Mouse (Mus musculus) C2C12 (cell line): ENCODE measurements around the gene Fkbp5. TPM values are rescaled to one million over a fixed set of nuclear protein-coding genes. Genes with fewer than 3 reads are reported as not detected.
A peak's percentile ranks its signal among the peaks of the same experiment; 100 is the strongest.
"Not testable (repeated sequence)": the region's sequence is repeated elsewhere in the genome, so short reads cannot be mapped to it uniquely, and the experiment has no call there.

Source experiments
- H3K27me3 ChIP-seq: one replicate; pipeline ENCODE4 v1.6.1; 2011; ENCODE audit not compliant: control insufficient read depth, insufficient read depth, insufficient read length
- H3K36me3 ChIP-seq: one replicate; pipeline ENCODE4 v1.6.1; 2011; ENCODE audit not compliant: control insufficient read depth, insufficient read depth
- H3K4me3 ChIP-seq: one replicate; pipeline ENCODE4 v1.5.1; 2011; ENCODE audit warnings: mild to moderate bottlenecking, control low read depth; ENCODE audit not compliant: poor library complexity, insufficient read depth, severe bottlenecking
- H3K79me2 ChIP-seq: one replicate; pipeline ENCODE4 v1.6.1; 2011; ENCODE audit not compliant: control insufficient read depth, insufficient read depth
- H3K79me3 ChIP-seq: one replicate; pipeline ENCODE4 v1.6.1; 2011; ENCODE audit warnings: low read depth, control low read depth
- H3ac ChIP-seq: one replicate; pipeline ENCODE3; 2011; ENCODE audit warnings: low read depth; ENCODE audit not compliant: control insufficient read depth, insufficient read length
- CEBPB ChIP-seq: IDR thresholded peaks from one replicate; pipeline ENCODE4 v1.6.1; 2011; ENCODE audit warnings: low read depth, mild to moderate bottlenecking, control low read depth, moderate library complexity
- CTCF ChIP-seq: IDR thresholded peaks from one replicate; pipeline ENCODE4 v1.5.1; 2011; ENCODE audit not compliant: control insufficient read depth, insufficient read depth, insufficient read length
- FOSL1 ChIP-seq: IDR thresholded peaks from one replicate; pipeline ENCODE4 v1.8.0; 2011; ENCODE audit warnings: mild to moderate bottlenecking, low read length; ENCODE audit not compliant: poor library complexity, insufficient read depth, severe bottlenecking
- MAX ChIP-seq: IDR thresholded peaks from one replicate; pipeline ENCODE4 v1.6.1; 2011; ENCODE audit warnings: mild to moderate bottlenecking, control low read depth
- MYOD1 ChIP-seq: IDR thresholded peaks from one replicate; pipeline ENCODE4 v1.6.1; 2011; ENCODE audit warnings: low read depth; ENCODE audit not compliant: control insufficient read depth, insufficient read length
- MYOG ChIP-seq: IDR thresholded peaks from one replicate; pipeline ENCODE4 v1.6.1; 2011; ENCODE audit not compliant: control insufficient read depth, insufficient read length; ENCODE audit errors: extremely low read depth
- USF1 ChIP-seq: IDR thresholded peaks from one replicate; pipeline ENCODE4 v1.6.1; 2011; ENCODE audit warnings: low read depth, mild to moderate bottlenecking, control low read depth, moderate library complexity
- long read RNA-seq, 2 experiments: library from polyadenylated mRNA; unstranded; transcript quantifications; one replicate each; pipeline ENCODE4 v2.0.0; 2019 to 2020
- polyA plus RNA-seq: library from polyadenylated mRNA; unstranded; fragments of >200 nt; fragmentation: generic; extraction: Trizol; gene quantifications from one replicate; pipeline ENCODE4 v1.2.1, GENCODE M21; 2012; ENCODE audit warnings: missing spikeins

Fkbp5 gene
- polyA plus RNA-seq = 24.4 TPM
- long read RNA-seq, experiment 1, partial matches to known transcripts = 3 of 11 reads
- long read RNA-seq, experiment 1, other reads (novel, unspliced or antisense) = 6 of 11 reads
- long read RNA-seq, experiment 2, transcript Fkbp5-201 (11 exons, 3,543 nt) = major isoform, 16 of 22 reads
- long read RNA-seq, experiment 2, partial matches to known transcripts = 4 of 22 reads
- long read RNA-seq, experiment 2, other reads (novel, unspliced or antisense) = 2 of 22 reads

DNA sequence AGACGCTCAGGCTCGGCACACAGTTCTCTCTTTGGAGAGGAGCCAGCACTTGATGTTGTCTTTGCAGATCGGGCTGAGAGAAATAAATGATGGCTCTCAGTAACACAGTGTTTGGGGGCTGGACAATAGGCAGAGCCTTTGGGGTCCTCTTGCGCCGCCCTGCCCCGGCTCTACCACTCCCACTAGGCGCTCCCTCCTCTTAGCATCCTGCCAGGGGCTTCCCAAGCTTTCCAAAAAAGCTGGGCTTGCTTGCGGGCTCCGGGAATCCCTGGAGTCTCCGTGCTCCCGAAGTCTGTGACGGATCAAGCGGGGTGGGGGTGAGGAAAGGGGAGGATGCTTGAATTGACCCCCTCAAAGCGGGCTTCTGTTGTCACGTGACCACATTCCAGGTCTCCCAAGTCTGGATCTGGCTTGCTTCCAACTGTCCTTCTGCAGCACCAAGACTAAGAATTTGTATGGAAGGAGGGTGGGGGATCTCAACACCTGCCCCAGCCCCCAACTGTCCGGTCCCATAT lies at the start of gene Fkbp5:
TSS of gene Fkbp5 (minus strand) at position 87 of the 515 bp plus-strand sequence.
- Histone ChIP-seq H3K36me3 (no peaks in the 10 kb centered on the region), H3K79me3 (no peaks in the 10 kb centered on the region), H3ac (peak within 1 kb of the TSS; percentile 50), H3K4me3 (peak within 1 kb of the TSS; percentile 18), H3K79me2 (no peaks in the 10 kb centered on the region), H3K27me3 (no peaks in the 10 kb centered on the region)
- TF ChIP-seq CTCF = no peak
- no peak for TF ChIP-seq CEBPB
- no peak for TF ChIP-seq MAX
- no peak for TF ChIP-seq FOSL1
- TF ChIP-seq USF1 = peak; percentile 81
- no peak for TF ChIP-seq MYOG

DNA sequence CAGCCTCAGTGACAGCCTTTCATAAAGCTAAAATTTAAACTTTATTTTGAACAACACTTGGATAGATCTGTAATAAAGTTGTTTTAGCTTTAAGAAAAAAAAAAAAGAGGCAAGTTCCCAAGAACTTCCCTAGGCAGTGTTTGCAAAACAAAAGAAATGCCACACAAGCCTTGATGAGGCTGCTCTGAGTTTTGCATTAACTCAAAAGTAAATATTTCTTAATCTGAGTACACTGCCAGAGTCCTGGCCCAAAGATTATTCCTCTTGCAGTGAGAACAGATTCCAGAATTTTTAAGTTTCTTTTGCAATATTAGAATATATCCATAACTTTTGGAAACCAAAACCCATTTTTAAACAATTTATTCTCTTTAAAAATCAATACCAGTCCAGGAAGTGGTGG lies 47.9 kb upstream of the Fkbp5 start:
- no peak for TF ChIP-seq USF1
- TF ChIP-seq MYOG = no peak
- no peak for TF ChIP-seq FOSL1
- TF ChIP-seq CTCF = no peak
- TF ChIP-seq CEBPB = no peak
- no peak for TF ChIP-seq MYOD1
- no peak for TF ChIP-seq MAX
- Histone ChIP-seq H3K36me3 (no peaks in the 10 kb centered on the region), H3K79me3 (no peaks in the 10 kb centered on the region), H3ac (no peak overlapping the region), H3K79me2 (no peaks in the 10 kb centered on the region), H3K4me3 (no peak overlapping the region), H3K27me3 (peaks cover 21% of the 10 kb centered on the region)

- Histone ChIP-seq H3K4me3 (no peak overlapping the region), H3K27me3 (peaks cover 31% of the 10 kb centered on the region), H3K36me3 (no peaks in the 10 kb centered on the region), H3K79me3 (no peaks in the 10 kb centered on the region), H3ac (no peak overlapping the region), H3K79me2 (no peaks in the 10 kb centered on the region)
- TF ChIP-seq MYOG (no peak), MAX (no peak), CEBPB (no peak), FOSL1 (no peak), MYOD1 (no peak), USF1 (no peak), CTCF (no peak)
Observed at GRCm38 (mm10) chr17:28561613-28562012, 44.3 kb upstream of the Fkbp5 start.

DNA sequence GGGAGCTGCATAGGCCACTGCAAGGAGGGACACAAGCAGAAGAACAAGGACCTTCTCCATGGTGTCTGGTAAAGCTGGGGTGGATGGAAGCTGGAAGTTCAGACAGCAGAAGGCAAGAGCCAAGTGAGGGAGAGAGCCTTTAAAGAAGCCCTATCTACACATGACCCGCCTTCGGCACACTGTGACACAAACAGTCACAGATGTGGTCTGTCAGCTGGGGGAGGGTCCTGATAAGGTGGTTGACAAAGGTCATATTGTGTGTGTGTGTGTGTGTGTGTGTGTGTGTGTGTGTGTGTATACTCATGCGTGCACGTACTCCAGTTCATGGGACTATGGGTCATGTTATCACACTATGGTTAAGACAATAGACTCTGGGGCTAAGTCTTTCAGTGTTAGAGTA lies 43.3 kb upstream of the Fkbp5 start, which contains the start of gene Clps:
TSS of gene Clps (minus strand) at position 169 of the 400 bp plus-strand sequence.
- TF ChIP-seq FOSL1 (no peak), CTCF (no peak), MYOD1 (no peak), CEBPB (no peak), USF1 (no peak), MAX (no peak)
- no peak within 1 kb of the TSS for H3ac ChIP-seq
- H3K27me3 ChIP-seq = peaks cover 31% of the 10 kb centered on the region
- H3K79me3 ChIP-seq = no peaks in the 10 kb centered on the region
- H3K4me3 ChIP-seq = no peak within 1 kb of the TSS
- H3K36me3 ChIP-seq = no peaks in the 10 kb centered on the region
- no peaks in the 10 kb centered on the region for H3K79me2 ChIP-seq

- H3K27me3 ChIP-seq = peaks cover 31% of the 10 kb centered on the region
- no peak for TF ChIP-seq MYOG
- TF ChIP-seq MAX = no peak
- TF ChIP-seq MYOD1 = no peak
- no peak for TF ChIP-seq CEBPB
- TF ChIP-seq FOSL1 = no peak
- no peak for TF ChIP-seq USF1
- TF ChIP-seq CTCF = no peak
Observed at GRCm38 (mm10) chr17:28557772-28558171, 40.4 kb upstream of the Fkbp5 start.

DNA sequence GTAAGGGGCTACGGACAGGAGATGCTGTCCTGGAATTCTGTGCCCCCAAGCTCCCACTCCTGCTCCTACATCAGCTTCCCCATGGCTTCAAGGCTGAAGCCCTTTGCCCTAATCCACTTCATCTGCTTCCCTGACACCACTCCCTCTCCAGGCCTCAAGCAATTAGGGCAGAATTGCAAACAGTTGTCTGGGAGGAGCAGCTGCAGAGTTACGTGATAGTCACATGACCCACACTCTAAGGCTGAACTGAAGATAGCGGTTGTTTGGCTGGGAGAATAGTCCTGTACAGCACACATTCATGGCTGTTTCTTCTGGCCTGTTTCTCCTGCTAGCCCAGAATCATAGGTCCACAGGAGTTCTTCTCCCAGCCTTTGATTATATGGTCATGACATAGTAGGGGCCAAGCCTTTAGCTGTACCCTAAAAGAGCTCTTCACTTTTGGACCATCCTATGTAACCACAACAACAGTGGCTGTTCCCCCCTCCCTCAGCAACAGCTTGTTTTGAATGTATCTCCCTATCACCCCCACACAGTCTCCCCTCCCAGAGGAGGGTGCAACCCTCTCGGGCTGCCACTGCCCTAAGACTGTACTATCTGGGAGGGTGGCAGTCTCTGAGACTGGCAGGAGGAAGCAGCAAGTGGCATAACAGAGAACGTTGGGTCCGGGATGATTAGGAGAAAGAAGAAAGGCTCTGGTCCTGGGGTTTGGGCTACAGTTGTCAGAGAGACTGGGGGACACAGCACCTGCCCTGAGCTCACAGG lies 39.5 kb upstream of the Fkbp5 start:
- Histone ChIP-seq H3ac (no peak overlapping the region), H3K36me3 (no peaks in the 10 kb centered on the region), H3K27me3 (peaks cover 26% of the 10 kb centered on the region), H3K79me2 (no peaks in the 10 kb centered on the region), H3K4me3 (no peak overlapping the region), H3K79me3 (no peaks in the 10 kb centered on the region)
- TF ChIP-seq CEBPB (no peak), USF1 (peak; percentile 80)

More at GRCm38 (mm10) chr17:28557772-28558171, 40.4 kb upstream of the Fkbp5 start:
- no peak overlapping the region for H3ac ChIP-seq
- H3K79me3 ChIP-seq = no peaks in the 10 kb centered on the region
- H3K79me2 ChIP-seq = no peaks in the 10 kb centered on the region
- H3K4me3 ChIP-seq = no peak overlapping the region
- H3K36me3 ChIP-seq = no peaks in the 10 kb centered on the region

GRCm38 (mm10) chr17:28554021-28554420 lies 36.7 kb upstream of the Fkbp5 start:
- H3K27me3 ChIP-seq, H3K36me3 ChIP-seq, H3K4me3 ChIP-seq, H3ac ChIP-seq, H3K79me3 ChIP-seq, H3K79me2 ChIP-seq: not testable (repeated sequence)
